Comparison of ENCODE assay signal across 12 mouse cellular contexts in the genomic region with DNA sequence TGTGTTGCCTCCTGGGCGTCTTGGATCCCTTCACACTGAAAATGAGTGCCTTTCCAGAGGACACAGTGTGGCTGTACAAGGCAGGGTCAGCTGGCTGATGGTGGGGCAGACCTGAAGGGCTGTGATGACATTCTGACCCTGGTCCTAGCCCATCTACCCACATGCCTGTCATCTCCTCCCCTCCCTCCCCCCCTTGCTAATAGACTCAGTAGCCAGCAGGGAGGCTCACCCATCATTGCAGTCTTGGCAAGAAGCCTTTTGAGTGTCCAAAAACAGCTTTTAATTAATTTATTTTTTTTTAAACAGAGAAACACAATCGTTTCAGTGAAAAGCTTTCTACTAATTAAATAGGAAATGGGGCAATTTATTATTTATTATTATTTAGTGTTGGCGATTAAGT.
A peak's percentile ranks its signal among the peaks of the same experiment; 100 is the strongest.
DNase-seq lines count a peak whose midpoint lies in the region; ATAC-seq lines count a peak whose summit lies in the region.
"Had no signal": no experiment of that assay in that cellular context is flagged by ENCODE, and none has a peak within 500 bp of the region (broad histone marks: within the 10 kb centered on the region; RNA-seq: fewer than 3 reads in every experiment).

No protein-coding gene starts in this region.

- DNase-seq in heart, adult 8-10 months (ENCODE audit: low spot score), result no peak
- DNase-seq in lung, postnatal 36 days, result no peak
- DNase-seq in hindbrain, embryonic 14.5 days (ENCODE audit: low spot score), result no peak
- no peak for DNase-seq in thymus, postnatal 10 days (ENCODE audit: low spot score in 2 of 2)
- DNase-seq: adrenal gland, postnatal 36 days; B cell, adult 2 months; cerebellum, adult 8-10 months; gastrocnemius, postnatal 36 days had no signal

- WGBS in heart, embryonic 12.5 days, result 56% methylated on average over 3 of the region's 3 CpGs
- WGBS in lung, embryonic 15.5 days, result 43% methylated on average over 3 of the region's 3 CpGs
- WGBS in hindbrain, embryonic 14.5 days, result 54% methylated on average over 3 of the region's 3 CpGs
- 48% methylated on average over 3 of the region's 3 CpGs for WGBS in neural tube, embryonic 14.5 days

- H3K27ac ChIP-seq in heart, embryonic 12.5 days (ENCODE audit: poor library complexity, severe bottlenecking), result peak overlapping the region; percentile 28
- peak overlapping the region; percentile 66 for H3K27ac ChIP-seq in lung, embryonic 15.5 days
- peak overlapping the region; percentile 78 for H3K27ac ChIP-seq in hindbrain, embryonic 14.5 days
- H3K27ac ChIP-seq in neural tube, embryonic 14.5 days (ENCODE audit: low read depth, low read length), result peak overlapping the region; percentile 73

- H3K4me2 ChIP-seq in heart, embryonic 12.5 days, result peak overlapping the region; percentile 63
- peak overlapping the region; percentile 47; the same call in 1 of the 2 replicates for H3K4me2 ChIP-seq in lung, embryonic 15.5 days
- peak overlapping the region; percentile 51; the same call in 1 of the 2 replicates for H3K4me2 ChIP-seq in hindbrain, embryonic 14.5 days (replicated peaks)
- peak overlapping the region; percentile 42; the same call in 1 of the 2 replicates for H3K4me2 ChIP-seq in neural tube, embryonic 14.5 days (ENCODE audit: low read depth, low read length)

- no peaks in the 10 kb centered on the region for H3K36me3 ChIP-seq in heart, embryonic 12.5 days
- H3K36me3 ChIP-seq in lung, embryonic 15.5 days, result no peaks in the 10 kb centered on the region
- H3K36me3 ChIP-seq in hindbrain, embryonic 14.5 days (replicated peaks; ENCODE audit: control insufficient read depth, insufficient read depth), result no peaks in the 10 kb centered on the region
- no peaks in the 10 kb centered on the region for H3K36me3 ChIP-seq in neural tube, embryonic 14.5 days (ENCODE audit: control insufficient read depth, insufficient read depth, low read length)

- peak overlapping the region; percentile 49; the same call in 1 of the 2 replicates for H3K9ac ChIP-seq in heart, embryonic 12.5 days
- H3K9ac ChIP-seq in lung, embryonic 15.5 days, result no peak overlapping the region
- H3K9ac ChIP-seq in hindbrain, embryonic 14.5 days, result peak overlapping the region; percentile 46; the same call in 1 of the 2 replicates
- peak overlapping the region; percentile 52 for H3K9ac ChIP-seq in neural tube, embryonic 14.5 days (replicated peaks; ENCODE audit: low read depth, low read length)

- no peaks in the 10 kb centered on the region for H3K9me3 ChIP-seq in heart, embryonic 12.5 days (replicated peaks)
- H3K9me3 ChIP-seq in lung, embryonic 15.5 days, result no peaks in the 10 kb centered on the region
- no peaks in the 10 kb centered on the region for H3K9me3 ChIP-seq in hindbrain, embryonic 14.5 days (ENCODE audit: control insufficient read depth, low read length)
- no peaks in the 10 kb centered on the region for H3K9me3 ChIP-seq in neural tube, embryonic 14.5 days (ENCODE audit: control insufficient read depth, low read length)

- 0 out of 2 replicates have a peak overlapping the region, but pooled peaks have one; percentile 25 for H3K4me3 ChIP-seq in heart, embryonic 12.5 days
- H3K4me3 ChIP-seq in lung, embryonic 15.5 days, result no peak overlapping the region
- H3K4me3 ChIP-seq in hindbrain, embryonic 14.5 days (replicated peaks; ENCODE audit: low read length), result no peak overlapping the region
- H3K4me3 ChIP-seq in neural tube, embryonic 14.5 days (ENCODE audit: low read depth, low read length), result no peak overlapping the region

- H3K4me1 ChIP-seq in heart, embryonic 12.5 days (replicated peaks), result peaks cover 21% of the 10 kb centered on the region
- H3K4me1 ChIP-seq in lung, embryonic 15.5 days, result peaks cover 15% of the 10 kb centered on the region; the same call in 1 of the 2 replicates
- H3K4me1 ChIP-seq in hindbrain, embryonic 14.5 days (replicated peaks; ENCODE audit: control insufficient read depth, insufficient read depth, low read length), result peaks cover 21% of the 10 kb centered on the region
- peaks cover 13% of the 10 kb centered on the region; the same call in 1 of the 2 replicates for H3K4me1 ChIP-seq in neural tube, embryonic 14.5 days (ENCODE audit: control insufficient read depth, insufficient read depth, low read length)

- no peaks in the 10 kb centered on the region for H3K27me3 ChIP-seq in heart, embryonic 12.5 days (replicated peaks)
- H3K27me3 ChIP-seq in lung, embryonic 15.5 days, result no peaks in the 10 kb centered on the region
- H3K27me3 ChIP-seq in hindbrain, embryonic 14.5 days (ENCODE audit: control insufficient read depth, insufficient read depth, low read length), result no peaks in the 10 kb centered on the region
- H3K27me3 ChIP-seq in neural tube, embryonic 14.5 days (ENCODE audit: control insufficient read depth, insufficient read depth, low read length), result no peaks in the 10 kb centered on the region

- no peak for ATAC-seq in heart, embryonic 12.5 days (ENCODE audit: insufficient number of reproducible peaks, low FRiP score)
- ATAC-seq in lung, embryonic 15.5 days (ENCODE audit: borderline replicate concordance, extremely low read depth, low FRiP score, low TSS enrichment), result no peak; the same call in 1 of the 2 replicates
- no peak for ATAC-seq in hindbrain, embryonic 14.5 days (ENCODE audit: low FRiP score)
- ATAC-seq in neural tube, embryonic 14.5 days (ENCODE audit: low read depth), result no peak
- no peak for ATAC-seq in CD4-positive, CD25-positive, alpha-beta regulatory T cell, adult 4 months

Comparison
In these comparisons a context has a peak if more than half of its experiments do, and no peak if none do; other contexts are left out.
1. H3K27ac ChIP-seq: peak in every context shown above with its lines; median percentile 78 in hindbrain, embryonic 14.5 days; 73 in neural tube, embryonic 14.5 days; 66 in lung, embryonic 15.5 days; 28 in heart, embryonic 12.5 days.